Mouse (Mus musculus) neural tube, embryonic 14.5 days (tissue): ENCODE measurements around the gene Slc44a1. TPM values are rescaled to one million over a fixed set of nuclear protein-coding genes. Genes with fewer than 3 reads are reported as not detected.
A peak's percentile ranks its signal among the peaks of the same experiment; 100 is the strongest.

ENCODE experiments used
- ATAC-seq: fragments of 200-750 bp; cut with Nextera tagmentation; 2 replicates; pipeline ENCODE4 v1.8.0; 2017; ENCODE audit warnings: low read depth, mild to moderate bottlenecking, moderate TSS enrichment, moderate library complexity
- H3K27ac ChIP-seq: fragments of 300-500 bp; sonication (generic); 2 replicates; pipeline ENCODE4 v1.5.1; 2014; ENCODE audit warnings: low read depth, mild to moderate bottlenecking, control low read depth, low read length, moderate library complexity, mixed read lengths
- H3K27me3 ChIP-seq: fragments of 300-500 bp; sonication (generic); 2 replicates; pipeline ENCODE4 v1.6.1; 2014; ENCODE audit warnings: low read length; ENCODE audit not compliant: control insufficient read depth, insufficient read depth
- H3K36me3 ChIP-seq: fragments of 300-500 bp; sonication (generic); 2 replicates; pipeline ENCODE4 v1.6.1; 2014; ENCODE audit warnings: low read length, mixed read lengths; ENCODE audit not compliant: control insufficient read depth, insufficient read depth
- H3K4me1 ChIP-seq: fragments of 300-500 bp; sonication (generic); 2 replicates; pipeline ENCODE4 v1.6.1; 2014; ENCODE audit warnings: low read length; ENCODE audit not compliant: control insufficient read depth, insufficient read depth
- H3K4me2 ChIP-seq: fragments of 300-500 bp; sonication (generic); 2 replicates; pipeline ENCODE4 v1.6.1; 2014; ENCODE audit warnings: mild to moderate bottlenecking, low read depth, low read length, control low read depth
- H3K4me3 ChIP-seq: fragments of 300-500 bp; sonication (generic); 2 replicates; pipeline ENCODE4 v1.5.1; 2014; ENCODE audit warnings: low read depth, low read length, control low read depth, mixed read lengths
- H3K9ac ChIP-seq: fragments of 300-500 bp; sonication (generic); replicated peaks from 2 replicates; pipeline ENCODE4 v1.6.1; 2014; ENCODE audit warnings: low read depth, mild to moderate bottlenecking, control low read depth, low read length, mixed read lengths
- H3K9me3 ChIP-seq: fragments of 300-500 bp; sonication (generic); 2 replicates; pipeline ENCODE4 v1.6.1; 2016; ENCODE audit warnings: low read length; ENCODE audit not compliant: control insufficient read depth
- WGBS: fragments of 180-500 bp; shearing (Covaris S2); extraction: QIAGEN DNeasy Blood & Tissue Kit; methylation state at CpG from one replicate; pipeline ENCODE4 v1.1.7; 2014; 5-methylcytosine and 5-hydroxymethylcytosine counted together
- polyA plus RNA-seq: library from polyadenylated mRNA; unstranded; fragments of >200 nt; fragmentation: Nextera tagmentation; extraction: Ambion mirVana; gene quantifications from 2 replicates; pipeline ENCODE4 v1.2.1, GENCODE M21; 2014

The Slc44a1 gene
- polyA plus RNA-seq, 1 experiment from 2014 or later, result 14.2 TPM

- Histone ChIP-seq H3K27me3 (peaks cover 3% of the 10 kb centered on the region; the same call in 1 of the 2 replicates), H3K4me1 (peaks cover 10% of the 10 kb centered on the region), H3K9ac (peak overlapping the region; percentile 90), H3K27ac (peak overlapping the region; percentile 87), H3K36me3 (no peaks in the 10 kb centered on the region), H3K4me2 (peak overlapping the region; percentile 96), H3K4me3 (peak overlapping the region; percentile 86), H3K9me3 (no peaks in the 10 kb centered on the region)
- peak; percentile 18 for ATAC-seq
- WGBS, result under 1% methylated on average over 41 of the region's 45 CpGs
These were observed 781 bp downstream of the Slc44a1 start for GRCm38 (mm10) chr4:53440816-53441571.

- H3K9me3 ChIP-seq, result no peaks in the 10 kb centered on the region
- no peak for ATAC-seq
These were observed 1.5 kb downstream of the Slc44a1 start for GRCm38 (mm10) chr4:53441683-53442082.

GRCm38 (mm10) chr4:53446216-53446615 is 6.0 kb downstream of the Slc44a1 start:
- Histone ChIP-seq H3K4me3 (no peak overlapping the region), H3K9me3 (no peaks in the 10 kb centered on the region), H3K4me1 (peaks cover 6% of the 10 kb centered on the region; the same call in 1 of the 2 replicates), H3K36me3 (no peaks in the 10 kb centered on the region), H3K4me2 (no peak overlapping the region), H3K27me3 (no peaks in the 10 kb centered on the region), H3K9ac (no peak overlapping the region), H3K27ac (no peak overlapping the region)
- 84% methylated on average over 3 of the region's 3 CpGs for WGBS
- no peak for ATAC-seq

More at GRCm38 (mm10) chr4:53441683-53442082, 1.5 kb downstream of the Slc44a1 start:
- Histone ChIP-seq H3K27ac (no peak overlapping the region), H3K27me3 (peaks cover 3% of the 10 kb centered on the region; the same call in 1 of the 2 replicates), H3K36me3 (no peaks in the 10 kb centered on the region), H3K9ac (peak overlapping the region; percentile 25; the same call in 1 of the 2 replicates), H3K4me3 (peak overlapping the region; percentile 86), H3K4me2 (peak overlapping the region; percentile 96), H3K4me1 (peaks cover 10% of the 10 kb centered on the region)
- WGBS, result 32% methylated on average over 4 of the region's 4 CpGs

- Histone ChIP-seq H3K9me3 (no peaks in the 10 kb centered on the region), H3K4me3 (no peak overlapping the region), H3K27ac (no peak overlapping the region), H3K9ac (no peak overlapping the region), H3K27me3 (no peaks in the 10 kb centered on the region), H3K4me1 (no peaks in the 10 kb centered on the region), H3K36me3 (no peaks in the 10 kb centered on the region), H3K4me2 (no peak overlapping the region)
- 93% methylated on average over 4 of the region's 4 CpGs for WGBS
- no peak for ATAC-seq
These were observed 7.6 kb downstream of the Slc44a1 start for GRCm38 (mm10) chr4:53447773-53448172.

GRCm38 (mm10) chr4:53450736-53451135 is 10.5 kb downstream of the Slc44a1 start:
- H3K4me2 ChIP-seq, result no peak overlapping the region
- 71% methylated on average over 7 of the region's 7 CpGs for WGBS
- H3K27ac ChIP-seq, result no peak overlapping the region
- no peak overlapping the region for H3K4me3 ChIP-seq
- no peaks in the 10 kb centered on the region for H3K9me3 ChIP-seq
- H3K36me3 ChIP-seq, result no peaks in the 10 kb centered on the region
- ATAC-seq, result no peak
- H3K4me1 ChIP-seq, result no peaks in the 10 kb centered on the region
- H3K9ac ChIP-seq, result no peak overlapping the region
- H3K27me3 ChIP-seq, result no peaks in the 10 kb centered on the region

- Histone ChIP-seq H3K4me2 (no peak overlapping the region), H3K27ac (no peak overlapping the region), H3K27me3 (no peaks in the 10 kb centered on the region), H3K36me3 (no peaks in the 10 kb centered on the region), H3K9ac (no peak overlapping the region), H3K4me3 (no peak overlapping the region), H3K9me3 (no peaks in the 10 kb centered on the region), H3K4me1 (no peaks in the 10 kb centered on the region)
- 58% methylated on average over 4 of the region's 4 CpGs for WGBS
- no peak for ATAC-seq
These were observed 11.7 kb downstream of the Slc44a1 start for GRCm38 (mm10) chr4:53451887-53452286.

- no peak overlapping the region for H3K4me2 ChIP-seq
- H3K27me3 ChIP-seq, result no peaks in the 10 kb centered on the region
- no peak for ATAC-seq
- no peak overlapping the region for H3K9ac ChIP-seq
- H3K9me3 ChIP-seq, result no peaks in the 10 kb centered on the region
- no peak overlapping the region for H3K4me3 ChIP-seq
- WGBS, result 97% methylated on average over 1 of the region's 1 CpGs
- H3K4me1 ChIP-seq, result no peaks in the 10 kb centered on the region
- no peaks in the 10 kb centered on the region for H3K36me3 ChIP-seq
- no peak overlapping the region for H3K27ac ChIP-seq
These were observed 12.2 kb downstream of the Slc44a1 start for GRCm38 (mm10) chr4:53452457-53452856.

- ATAC-seq, result no peak
- no peaks in the 10 kb centered on the region for H3K9me3 ChIP-seq
- no peaks in the 10 kb centered on the region for H3K36me3 ChIP-seq
- no peak overlapping the region for H3K27ac ChIP-seq
- no peaks in the 10 kb centered on the region for H3K27me3 ChIP-seq
- no peak overlapping the region for H3K4me3 ChIP-seq
- no peak overlapping the region for H3K9ac ChIP-seq
- H3K4me2 ChIP-seq, result no peak overlapping the region
- WGBS, result 55% methylated on average over 10 of the region's 10 CpGs
- no peaks in the 10 kb centered on the region for H3K4me1 ChIP-seq
These were observed 13.0 kb downstream of the Slc44a1 start for GRCm38 (mm10) chr4:53452976-53453889.

GRCm38 (mm10) chr4:53455885-53456284 is 15.7 kb downstream of the Slc44a1 start:
- WGBS, result 88% methylated on average over 2 of the region's 2 CpGs

More at GRCm38 (mm10) chr4:53455885-53456284, 15.7 kb downstream of the Slc44a1 start:
- no peak overlapping the region for H3K4me2 ChIP-seq
- H3K27me3 ChIP-seq, result no peaks in the 10 kb centered on the region
- no peak for ATAC-seq
- H3K9ac ChIP-seq, result no peak overlapping the region
- H3K36me3 ChIP-seq, result no peaks in the 10 kb centered on the region
- H3K9me3 ChIP-seq, result no peaks in the 10 kb centered on the region
- no peaks in the 10 kb centered on the region for H3K4me1 ChIP-seq
- H3K27ac ChIP-seq, result no peak overlapping the region
- no peak overlapping the region for H3K4me3 ChIP-seq
